Mouse (Mus musculus) cerebellum, postnatal 36 days (tissue): ENCODE data around the gene Otog.

Source experiments
- DNase-seq, 2 experiments: peaks; one replicate each; pipeline ENCODE4 v3.0.0; 2021 to 2022; ENCODE audit warnings: mixed read lengths in 2 of 2

The Otog gene

GRCm38 (mm10) chr7:46283681-46284080 is 42.9 kb downstream of the Otog start:
- DNase-seq: no peak

- no peak for DNase-seq
These were observed 44.5 kb downstream of the Otog start for GRCm38 (mm10) chr7:46285161-46285839.

GRCm38 (mm10) chr7:46286391-46286790 is 45.6 kb downstream of the Otog start:
- DNase-seq: no peak

- DNase-seq: no peak
These were observed 46.3 kb downstream of the Otog start for GRCm38 (mm10) chr7:46287051-46287450.

- no peak for DNase-seq
These were observed 55.5 kb downstream of the Otog start for GRCm38 (mm10) chr7:46296330-46296729.

GRCm38 (mm10) chr7:46301031-46301632 is 60.3 kb downstream of the Otog start:
- DNase-seq: no peak

- DNase-seq: no peak
These were observed 72.7 kb downstream of the Otog start for GRCm38 (mm10) chr7:46313486-46313885.

- DNase-seq: no peak
These were observed 73.6 kb downstream of the Otog start for GRCm38 (mm10) chr7:46314220-46315009.

GRCm38 (mm10) chr7:46315692-46316091 is 74.9 kb downstream of the Otog start:
- peak; percentile 18 to 21 for DNase-seq

GRCm38 (mm10) chr7:46316948-46317347 is 76.2 kb downstream of the Otog start:
- no peak for DNase-seq

- DNase-seq: no peak
These were observed 80.5 kb downstream of the Otog start for GRCm38 (mm10) chr7:46321242-46321641.

- DNase-seq: no peak
These were observed 87.1 kb downstream of the Otog start for GRCm38 (mm10) chr7:46327896-46328295.

- DNase-seq: no peak
These were observed 96.6 kb downstream of the Otog start for GRCm38 (mm10) chr7:46337397-46337796.

GRCm38 (mm10) chr7:46339818-46340217 is 99.0 kb downstream of the Otog start:
- DNase-seq: no peak

- no peak for DNase-seq
These were observed 99.5 kb downstream of the Otog start for GRCm38 (mm10) chr7:46340295-46340694.

- no peak for DNase-seq
These were observed 100.7 kb downstream of the Otog start for GRCm38 (mm10) chr7:46341471-46341870.

GRCm38 (mm10) chr7:46347692-46348091 is 106.9 kb downstream of the Otog start:
- no peak for DNase-seq

GRCm38 (mm10) chr7:46348813-46349212 is 108.0 kb downstream of the Otog start:
- DNase-seq: no peak

GRCm38 (mm10) chr7:46350119-46350702 is 109.4 kb downstream of the Otog start:
- DNase-seq: peak in 1 of 2 experiments; percentile 9

- DNase-seq: no peak
These were observed 112.0 kb downstream of the Otog start for GRCm38 (mm10) chr7:46352748-46353147.

GRCm38 (mm10) chr7:46353216-46353615 is 112.4 kb downstream of the Otog start:
- no peak for DNase-seq

GRCm38 (mm10) chr7:46353875-46354274 is 113.1 kb downstream of the Otog start:
- DNase-seq: no peak
